Mouse (Mus musculus) hindbrain, embryonic 15.5 days (tissue): Measurements from ENCODE around the gene Diablo. TPM values are rescaled to one million over a fixed set of nuclear protein-coding genes. Genes with fewer than 3 reads are reported as not detected.

Experiments used
- ATAC-seq: fragments of 200-750 bp; cut with Nextera tagmentation; 2 replicates; pipeline ENCODE4 v1.8.0; 2017; ENCODE audit warnings: low read depth, moderate number of reproducible peaks, moderate TSS enrichment; ENCODE audit not compliant: low FRiP score
- H3K27ac ChIP-seq: fragments of 300-500 bp; sonication (generic); replicated peaks from 2 replicates; pipeline ENCODE4 v1.5.1; 2015; ENCODE audit warnings: mild to moderate bottlenecking, inconsistent platforms
- H3K27me3 ChIP-seq: fragments of 300-500 bp; sonication (generic); 2 replicates; pipeline ENCODE4 v1.6.1; 2015; ENCODE audit warnings: control low read depth, inconsistent platforms
- H3K36me3 ChIP-seq: fragments of 300-500 bp; sonication (generic); 2 replicates; pipeline ENCODE4 v1.6.1; 2015; ENCODE audit warnings: control low read depth, inconsistent platforms
- H3K4me1 ChIP-seq: fragments of 300-500 bp; sonication (generic); replicated peaks from 2 replicates; pipeline ENCODE4 v1.6.1; 2015; ENCODE audit warnings: control low read depth, inconsistent platforms
- H3K4me2 ChIP-seq: fragments of 300-500 bp; sonication (generic); 2 replicates; pipeline ENCODE4 v1.6.1; 2015; ENCODE audit warnings: moderate library complexity, mild to moderate bottlenecking, inconsistent platforms
- H3K4me3 ChIP-seq: fragments of 300-500 bp; sonication (generic); 2 replicates; pipeline ENCODE4 v1.5.1; 2015; ENCODE audit warnings: mild to moderate bottlenecking, inconsistent platforms
- H3K9ac ChIP-seq: fragments of 300-500 bp; sonication (generic); 2 replicates; pipeline ENCODE4 v1.6.1; 2015; ENCODE audit warnings: inconsistent platforms
- H3K9me3 ChIP-seq: fragments of 300-500 bp; sonication (generic); 2 replicates; pipeline ENCODE4 v1.6.1; 2016; ENCODE audit warnings: control low read depth, inconsistent platforms
- WGBS: fragments of 180-500 bp; shearing (Covaris S2); methylation state at CpG from one replicate; pipeline ENCODE4 v1.1.7; 2015; 5-methylcytosine and 5-hydroxymethylcytosine counted together
- microRNA-seq: library from miRNA; unstranded; fragments of <30 nt; microRNA quantifications from one replicate; pipeline ENCODE4, GENCODE M21; 2016
- polyA plus RNA-seq: library from polyadenylated mRNA; unstranded; fragments of >200 nt; fragmentation: Nextera tagmentation; extraction: Ambion mirVana; gene quantifications from 2 replicates; pipeline ENCODE4 v1.2.1, GENCODE M21; 2015

The Diablo gene
- polyA plus RNA-seq, 1 experiment from 2014 or later: 106 TPM

DNA sequence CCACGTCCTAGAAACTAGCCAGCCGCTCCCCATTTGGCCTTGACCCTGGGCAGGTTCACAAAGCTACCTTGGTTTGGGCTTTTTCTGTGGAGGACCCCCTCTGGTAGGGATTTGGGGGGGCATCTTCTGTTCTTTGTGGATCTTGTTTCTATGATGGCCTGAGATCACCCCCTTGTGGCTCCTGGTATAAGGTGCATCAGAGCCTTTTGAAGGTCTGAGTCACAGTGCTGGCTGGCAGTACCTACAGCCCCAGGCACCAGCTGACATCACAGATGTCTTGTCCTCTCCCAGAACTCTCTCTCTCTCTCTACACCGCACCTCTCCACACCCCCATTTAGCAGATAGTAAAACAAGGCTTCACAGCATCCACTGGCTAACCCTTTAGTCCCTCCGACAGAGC, 24.3 kb downstream of the Diablo start:
- Histone ChIP-seq H3K27ac (no peak overlapping the region), H3K27me3 (no peaks in the 10 kb centered on the region), H3K4me2 (no peak overlapping the region), H3K4me1 (peaks cover 8% of the 10 kb centered on the region; the same call in 1 of the 2 replicates), H3K9ac (no peak overlapping the region), H3K9me3 (no peaks in the 10 kb centered on the region), H3K36me3 (no peaks in the 10 kb centered on the region), H3K4me3 (no peak overlapping the region)
- 40% methylated on average over 4 of the region's 4 CpGs for WGBS
- no peak; the same call in 1 of the 2 replicates for ATAC-seq

DNA sequence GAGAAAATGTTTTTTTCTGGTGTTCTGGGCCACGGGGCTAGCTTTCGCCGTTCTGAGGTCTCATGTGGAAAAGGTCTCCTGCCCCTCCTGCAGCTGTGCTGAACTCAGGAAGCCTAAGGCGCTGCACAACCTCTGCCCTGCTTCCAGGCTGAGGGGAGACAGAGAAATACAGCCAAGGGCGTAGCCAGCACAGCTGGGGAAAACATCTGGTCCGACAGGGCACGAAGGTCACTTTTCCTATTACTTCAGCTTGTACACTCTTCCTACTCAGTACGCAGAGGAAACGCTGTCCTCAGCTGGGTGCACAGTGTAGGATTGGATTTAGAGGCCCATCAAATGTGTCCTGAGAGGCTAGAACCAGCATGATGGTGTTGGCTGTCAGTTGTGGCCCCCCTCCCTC, 34.0 kb downstream of the Diablo start:
- no peaks in the 10 kb centered on the region for H3K36me3 ChIP-seq
- H3K27ac ChIP-seq: no peak overlapping the region
- no peak overlapping the region for H3K4me3 ChIP-seq
- H3K4me1 ChIP-seq: peaks cover 8% of the 10 kb centered on the region
- H3K4me2 ChIP-seq: 0 out of 2 replicates have a peak overlapping the region, but pooled peaks have one; percentile 62
- no peak for ATAC-seq
- H3K9ac ChIP-seq: no peak overlapping the region
- no peaks in the 10 kb centered on the region for H3K9me3 ChIP-seq
- H3K27me3 ChIP-seq: no peaks in the 10 kb centered on the region
- WGBS: 70% methylated on average over 9 of the region's 9 CpGs

DNA sequence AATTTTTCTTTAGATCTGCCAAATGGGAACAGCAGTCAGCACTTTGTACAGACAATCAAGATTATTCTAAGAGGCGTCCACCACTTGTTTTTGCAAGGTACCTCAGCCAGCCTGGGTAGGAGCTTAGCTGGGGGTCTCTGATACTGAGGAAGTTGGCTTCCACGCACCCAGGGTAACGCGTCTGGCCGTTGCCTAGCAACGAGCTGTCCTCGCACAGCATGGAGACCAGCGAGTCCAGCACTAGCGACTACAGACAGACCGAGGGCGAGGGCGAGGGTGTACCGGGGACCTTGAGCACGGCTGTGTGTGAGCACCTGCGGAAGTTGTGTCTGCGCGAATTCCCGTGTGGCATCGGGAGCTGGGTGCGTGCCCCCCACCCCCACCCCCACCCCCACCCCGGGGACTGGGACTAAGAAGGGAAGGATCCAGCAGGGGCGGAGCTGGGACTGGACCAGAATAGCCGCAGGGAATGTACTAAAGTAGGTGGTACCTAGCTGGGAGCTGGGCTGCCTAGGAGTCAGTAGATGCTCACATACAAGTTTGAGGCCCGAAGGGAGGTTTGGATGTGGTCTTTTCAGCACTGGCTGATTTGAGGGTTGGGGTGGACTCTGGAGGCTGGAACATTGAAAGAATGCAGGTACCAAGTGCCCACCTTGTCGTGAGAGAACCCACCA, 34.7 kb downstream of the Diablo start, which contains the start of the genes Lrrc43 and Il31:
Lrrc43 (plus strand) TSS at position 194 of the 674 bp plus-strand sequence.
Il31 (minus strand) TSS at position 378 of the 674 bp plus-strand sequence.
- no peaks in the 10 kb centered on the region for H3K27me3 ChIP-seq
- ATAC-seq: peak; percentile 78
- no peaks in the 10 kb centered on the region for H3K9me3 ChIP-seq
- peak within 1 kb of the TSS; percentile 29 for H3K4me3 ChIP-seq
- H3K36me3 ChIP-seq: no peaks in the 10 kb centered on the region
- peaks cover 8% of the 10 kb centered on the region for H3K4me1 ChIP-seq
- H3K4me2 ChIP-seq: peak within 1 kb of the TSS; percentile 62
- WGBS: 7% methylated on average over 25 of the region's 25 CpGs
- no peak within 1 kb of the TSS for H3K27ac ChIP-seq
- no peak within 1 kb of the TSS for H3K9ac ChIP-seq

DNA sequence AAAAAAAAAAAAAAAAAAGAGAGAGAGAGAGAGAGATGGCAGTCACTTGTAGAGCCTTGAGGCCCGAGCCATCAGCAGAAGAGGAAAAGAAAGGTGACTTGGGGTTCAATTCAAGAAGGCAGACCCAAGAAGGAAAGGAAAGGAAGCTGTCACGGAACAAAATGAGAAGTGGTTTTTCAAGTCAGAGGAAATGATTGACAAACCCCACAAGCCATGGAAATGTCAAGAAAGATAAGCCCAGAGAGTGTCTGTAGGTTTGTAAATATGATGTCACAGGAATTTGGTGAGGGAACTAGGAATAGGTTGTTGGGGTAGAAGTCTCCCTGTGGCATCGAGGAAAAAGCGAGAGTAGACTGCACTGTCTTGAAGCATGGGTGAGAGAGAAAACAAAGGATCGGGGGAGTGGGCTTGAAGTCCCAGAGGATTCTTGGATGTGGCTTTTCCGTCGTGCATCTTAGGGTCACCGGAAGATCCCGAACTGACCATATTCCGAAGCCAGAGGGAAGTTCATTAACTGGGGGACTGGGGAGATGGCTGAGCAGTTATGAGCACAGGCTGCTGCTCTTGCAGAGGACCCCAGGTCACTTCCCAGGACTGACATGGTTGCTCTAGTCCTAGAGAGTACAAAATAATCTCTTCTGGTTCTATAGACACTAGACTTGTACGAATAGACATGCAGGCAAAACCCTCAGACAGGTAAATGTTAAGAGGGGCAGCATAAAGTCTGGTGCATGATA, 36.1 kb downstream of the Diablo start:
- ATAC-seq: no peak
- Histone ChIP-seq H3K36me3 (no peaks in the 10 kb centered on the region), H3K4me3 (no peak overlapping the region), H3K4me1 (peaks cover 8% of the 10 kb centered on the region), H3K9me3 (no peaks in the 10 kb centered on the region), H3K4me2 (no peak overlapping the region), H3K27ac (no peak overlapping the region), H3K9ac (no peak overlapping the region), H3K27me3 (no peaks in the 10 kb centered on the region)
- 87% methylated on average over 11 of the region's 11 CpGs for WGBS

DNA sequence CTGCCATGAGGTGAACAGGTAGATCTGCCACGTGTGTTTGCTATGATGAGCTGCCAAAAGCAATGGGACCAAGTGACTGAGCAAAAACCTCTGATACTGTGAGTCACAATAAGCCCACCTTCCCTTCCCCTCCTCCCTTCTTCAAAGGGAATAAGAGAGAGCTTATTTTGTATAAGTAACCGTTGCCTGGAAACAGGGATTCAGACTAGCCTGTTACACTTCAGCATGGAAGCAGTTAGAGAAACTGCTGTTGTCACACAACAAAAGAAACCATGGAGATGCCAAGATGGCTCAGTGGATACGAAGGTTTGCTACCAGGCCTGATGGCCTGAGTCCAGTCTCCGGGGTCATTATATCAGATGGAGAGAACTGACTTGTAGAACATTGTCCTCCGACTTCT, 50.2 kb downstream of the Diablo start:
- Histone ChIP-seq H3K27ac (no peak overlapping the region), H3K9me3 (no peaks in the 10 kb centered on the region), H3K27me3 (no peaks in the 10 kb centered on the region), H3K4me2 (no peak overlapping the region), H3K36me3 (no peaks in the 10 kb centered on the region), H3K4me3 (no peak overlapping the region), H3K9ac (no peak overlapping the region), H3K4me1 (no peaks in the 10 kb centered on the region)
- 47% methylated on average over 5 of the region's 5 CpGs for WGBS
- no peak for ATAC-seq

DNA sequence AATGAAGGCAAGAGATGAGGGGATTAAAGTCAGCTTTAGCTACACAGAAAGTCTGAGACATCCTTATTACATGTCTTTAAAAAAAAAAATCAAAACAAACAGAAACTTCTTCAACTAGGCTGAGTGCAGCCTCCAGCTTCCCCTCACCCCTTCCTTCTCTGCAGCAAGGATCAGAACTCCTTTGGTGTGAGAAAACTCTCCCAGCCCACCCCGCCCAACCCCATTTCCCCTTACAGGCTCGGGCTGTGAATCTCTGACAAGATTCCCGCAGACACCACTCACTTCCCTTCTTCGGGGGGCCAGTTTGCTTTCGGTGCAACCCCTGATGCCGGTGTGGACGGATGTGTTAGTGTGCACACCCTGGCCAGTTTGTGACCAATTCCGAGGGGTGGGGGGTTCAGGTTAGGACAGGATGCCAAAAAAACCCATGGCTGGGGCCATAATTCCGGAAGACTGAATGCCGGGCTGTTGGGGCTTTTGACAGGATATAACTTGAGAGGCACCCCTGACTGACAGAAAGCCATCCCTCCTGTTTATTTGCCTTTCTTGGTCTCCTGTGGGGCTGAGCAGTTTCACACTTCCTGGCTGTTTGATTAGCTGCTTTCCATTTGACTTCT, 53.1 kb downstream of the Diablo start:
- H3K9me3 ChIP-seq: no peaks in the 10 kb centered on the region
- no peak overlapping the region for H3K4me2 ChIP-seq
- no peak overlapping the region for H3K27ac ChIP-seq
- no peaks in the 10 kb centered on the region for H3K4me1 ChIP-seq
- no peak overlapping the region for H3K9ac ChIP-seq
- no peaks in the 10 kb centered on the region for H3K27me3 ChIP-seq
- no peaks in the 10 kb centered on the region for H3K36me3 ChIP-seq
- H3K4me3 ChIP-seq: no peak overlapping the region
- ATAC-seq: no peak
- 70% methylated on average over 10 of the region's 10 CpGs for WGBS

DNA sequence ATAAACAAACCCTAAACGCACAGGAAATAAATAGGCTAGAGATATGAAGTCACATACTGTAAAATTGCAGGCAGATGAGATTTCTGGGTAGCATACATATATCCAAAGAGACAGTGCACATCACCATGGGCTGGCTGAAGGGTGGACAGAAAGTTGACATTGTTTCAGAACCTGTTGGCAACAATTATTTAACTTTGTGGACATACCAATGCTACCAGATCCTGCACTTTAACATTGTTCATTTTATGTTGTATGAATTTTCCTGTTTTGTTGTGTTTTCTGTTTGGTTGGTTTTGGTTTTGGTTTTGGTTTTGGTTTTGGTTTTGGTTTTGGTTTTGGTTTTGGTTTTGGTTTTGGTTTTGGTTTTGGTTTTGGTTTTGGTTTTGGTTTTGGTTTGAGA, 59.3 kb downstream of the Diablo start:
- Histone ChIP-seq H3K27ac (no peak overlapping the region), H3K9me3 (no peaks in the 10 kb centered on the region), H3K9ac (no peak overlapping the region), H3K27me3 (no peaks in the 10 kb centered on the region), H3K36me3 (no peaks in the 10 kb centered on the region), H3K4me3 (no peak overlapping the region), H3K4me2 (no peak overlapping the region), H3K4me1 (no peaks in the 10 kb centered on the region)
- WGBS: 88% methylated on average over 1 of the region's 1 CpGs
- ATAC-seq: no peak

DNA sequence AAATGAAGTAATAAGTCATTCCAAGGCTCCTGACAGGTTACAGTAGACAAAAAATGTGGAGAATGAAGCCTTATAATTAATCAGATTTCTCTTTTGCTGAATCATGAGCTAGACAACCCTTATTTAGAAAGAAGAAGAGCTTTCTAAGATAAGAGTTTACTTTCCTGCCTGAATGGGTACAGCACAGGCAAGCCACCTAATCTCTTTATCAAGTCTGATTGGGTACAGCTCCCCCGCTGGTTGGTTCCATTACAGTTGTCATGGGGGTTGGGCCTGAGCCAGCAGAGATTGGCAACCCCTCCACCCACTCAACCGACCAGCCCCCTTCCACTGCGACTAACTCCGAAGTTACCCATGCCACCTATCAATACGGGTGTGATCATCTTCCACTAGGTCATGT, 62.6 kb downstream of the Diablo start:
- ATAC-seq: no peak

More for the DNA sequence above, 62.6 kb downstream of the Diablo start:
- no peaks in the 10 kb centered on the region for H3K4me1 ChIP-seq
- H3K36me3 ChIP-seq: peaks cover 9% of the 10 kb centered on the region
- no peak overlapping the region for H3K4me3 ChIP-seq
- no peak overlapping the region for H3K27ac ChIP-seq
- WGBS: 66% methylated on average over 5 of the region's 5 CpGs
- no peaks in the 10 kb centered on the region for H3K9me3 ChIP-seq
- no peak overlapping the region for H3K9ac ChIP-seq
- no peak overlapping the region for H3K4me2 ChIP-seq
- H3K27me3 ChIP-seq: no peaks in the 10 kb centered on the region

Small RNAs within 50 kb of the gene (microRNA-seq; reads per million reads assigned to microRNA genes)
- gene Mir7647: 0.65 reads per million

Other genes with a start within 250 kb of the Diablo start
- 38.7 and 40.0 TPM in 2 replicates for gene Bcl7a, start 180.3 kb downstream of the Diablo start, polyA plus RNA-seq
- gene Mlxip, start 129.4 kb downstream of the Diablo start, polyA plus RNA-seq: 18.3 and 20.6 TPM in 2 replicates
- 0.38 and 0.43 TPM in 2 replicates for gene Lrrc43, start 34.9 kb downstream of the Diablo start, polyA plus RNA-seq
- not detected in 2 replicates for gene Il31, start 34.7 kb downstream of the Diablo start, polyA plus RNA-seq
- 0.76 and 1.3 TPM in 2 replicates for gene B3gnt4, start 13.7 kb downstream of the Diablo start, polyA plus RNA-seq
- gene Gm49027, start 1.3 kb upstream of the Diablo start, polyA plus RNA-seq: 1.6 and 4.2 TPM in 2 replicates
- gene Vps33a, start 48.9 kb upstream of the Diablo start, polyA plus RNA-seq: 38.1 and 38.7 TPM in 2 replicates
- 79.6 and 81.0 TPM in 2 replicates for gene Clip1, start 160.4 kb upstream of the Diablo start, polyA plus RNA-seq
- gene Zcchc8, start 196.9 kb upstream of the Diablo start, polyA plus RNA-seq: 58.1 and 68.5 TPM in 2 replicates
- 122 and 129 TPM in 2 replicates for gene Rsrc2, start 225.2 kb upstream of the Diablo start, polyA plus RNA-seq
- 6.7 and 7.2 TPM in 2 replicates for gene Kntc1, start 225.5 kb upstream of the Diablo start, polyA plus RNA-seq